Mouse (Mus musculus): ENCODE measurements around the gene Gm8220. TPM values are rescaled to one million over a fixed set of nuclear protein-coding genes. Genes with fewer than 3 reads are reported as not detected.
"Not testable (repeated sequence)": the region's sequence is repeated elsewhere in the genome, so short reads cannot be mapped to it uniquely, and the experiment has no call there.

The Gm8220 gene
- total and polyA plus RNA-seq, 3 experiments, result 0.37 TPM; not detected in 2

DNA sequence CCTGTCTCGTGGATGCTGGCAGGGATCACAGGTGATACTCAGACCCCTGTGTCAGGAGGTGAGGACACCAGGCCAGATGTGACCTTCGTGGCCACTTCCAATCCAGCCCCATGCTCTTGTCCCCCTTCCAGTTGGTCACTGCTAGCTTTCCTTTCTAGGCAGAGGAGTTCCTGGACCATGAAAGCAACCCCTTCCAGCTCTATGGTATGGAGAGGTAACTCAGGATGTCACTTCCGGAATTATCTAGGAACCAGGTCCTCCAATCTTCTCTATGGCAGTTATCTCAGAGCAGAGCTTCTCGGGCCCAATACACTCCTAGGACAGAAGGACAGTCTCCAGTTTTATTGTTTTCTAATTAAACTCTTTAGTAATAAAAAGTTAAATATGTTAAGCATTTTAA, 26.7 kb downstream of the Gm8220 start:
- H3K9me3 ChIP-seq (replicated peaks; ENCODE audit: low read length); H3K27ac ChIP-seq (ENCODE audit: insufficient read depth, low read depth); H3K4me2 ChIP-seq (ENCODE audit: insufficient read depth, low read depth, poor library complexity, severe bottlenecking); H3K36me3 ChIP-seq (replicated peaks in 1 of 2; ENCODE audit: control insufficient read depth in 1 of 2, insufficient read depth in 1 of 2, low read length in 1 of 2); H3K79me2 ChIP-seq (replicated peaks; ENCODE audit: control insufficient read depth, extremely low read depth, insufficient read depth, poor library complexity, severe bottlenecking); in situ Hi-C loops (cut with MboI; ENCODE audit: low pct_ligation_motif_present, low pct_unique_long_range_greater_than_20kb, low sequenced_read_pairs); H3K4me1 ChIP-seq (ENCODE audit: control insufficient read depth in 1 of 2, insufficient read depth in 2 of 2); H3K27me3 ChIP-seq (replicated peaks); dilution Hi-C loops (cut with MboI; ENCODE audit: extremely low pct_ligation_motif_present, extremely low pct_unique_long_range_greater_than_20kb, low sequenced_read_pairs): not testable (repeated sequence)
- TF ChIP-seq HCFC1 (IDR thresholded peaks at IDR 0.05; ENCODE audit: low read depth, low read length) (peak; percentile 67), ELF1 (IDR thresholded peaks at IDR 0.05; ENCODE audit: low read depth, low read length) (peak; percentile 73), POLR2A (IDR thresholded peaks at IDR 0.05; ENCODE audit: low read depth, low read length) (0 out of 2 replicates have a peak, but pooled peaks have one; percentile 25), TCF12 (IDR thresholded peaks at IDR 0.05; ENCODE audit: low read depth, low read length) (0 out of 2 replicates have a peak, but pooled peaks have one; percentile 11)
- Histone ChIP-seq H3K4me3 (replicated peaks in 1 of 3; ENCODE audit: low read depth in 2 of 3, low read length in 2 of 3, poor library complexity in 1 of 3) (peak overlapping the region; percentile 31 to 76 (median 51)), H3K9ac (ENCODE audit: insufficient read depth, low read depth) (peak overlapping the region; percentile 66; the same call in 1 of the 2 replicates)
- DNase-seq (ENCODE audit: extremely low read depth), result peak; percentile 43

DNA sequence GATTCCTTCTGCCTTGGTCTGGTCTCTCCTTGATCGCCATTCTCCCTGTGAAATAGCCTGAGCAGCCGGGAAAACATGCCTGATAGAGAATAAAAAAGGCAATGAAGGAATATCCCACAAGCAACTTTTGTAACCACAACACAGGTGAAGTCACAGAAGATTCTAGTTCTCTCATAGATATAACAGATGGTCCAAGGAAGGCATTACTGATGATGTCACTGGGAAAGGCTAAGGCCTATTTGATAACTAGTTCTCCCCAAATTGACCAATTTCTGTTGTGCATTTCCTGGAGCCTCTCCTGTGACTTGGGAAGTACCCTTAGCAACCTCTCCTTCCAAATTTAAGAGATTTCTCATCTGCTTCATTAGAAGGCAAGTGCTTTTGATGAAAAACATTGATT, 53.1 kb downstream of the Gm8220 start, which contains the start of gene Gm5930:
Gm5930 (minus strand) TSS at position 101 of the 400 bp plus-strand sequence.
- not testable (repeated sequence) for H3K27ac ChIP-seq (ENCODE audit: insufficient read depth, low read depth)

More for the DNA sequence above, 53.1 kb downstream of the Gm8220 start, which contains the start of gene Gm5930:
- H3K79me2 ChIP-seq (replicated peaks; ENCODE audit: control insufficient read depth, extremely low read depth, insufficient read depth, poor library complexity, severe bottlenecking); H3K9me3 ChIP-seq (replicated peaks; ENCODE audit: low read length); H3K36me3 ChIP-seq (replicated peaks in 1 of 2; ENCODE audit: control insufficient read depth in 1 of 2, insufficient read depth in 1 of 2, low read length in 1 of 2); H3K9ac ChIP-seq (ENCODE audit: insufficient read depth, low read depth); in situ Hi-C loops (cut with MboI; ENCODE audit: low pct_ligation_motif_present, low pct_unique_long_range_greater_than_20kb, low sequenced_read_pairs); H3K27me3 ChIP-seq (replicated peaks); DNase-seq (ENCODE audit: extremely low read depth); H3K4me2 ChIP-seq (ENCODE audit: insufficient read depth, low read depth, poor library complexity, severe bottlenecking); dilution Hi-C loops (cut with MboI; ENCODE audit: extremely low pct_ligation_motif_present, extremely low pct_unique_long_range_greater_than_20kb, low sequenced_read_pairs); H3K4me1 ChIP-seq (ENCODE audit: control insufficient read depth in 1 of 2, insufficient read depth in 2 of 2); H3K4me3 ChIP-seq (replicated peaks in 1 of 3; ENCODE audit: low read depth in 2 of 3, low read length in 2 of 3, poor library complexity in 1 of 3): not testable (repeated sequence)

Other genes starting within 250 kb of the Gm8220 start
- not detected in 2 replicates for gene Ear2, start 182.9 kb upstream of the Gm8220 start, total RNA-seq (2012; rRNA removed)
- not detected in 2 replicates for gene Ear2, start 182.9 kb upstream of the Gm8220 start, total RNA-seq (2014; rRNA removed)
- not detected in 2 replicates for gene Ear2, start 182.9 kb upstream of the Gm8220 start, polyA plus RNA-seq (2012; ENCODE audit: insufficient read length, low read depth)
- not detected in 2 replicates for gene Gm3327, start 161.7 kb upstream of the Gm8220 start, total RNA-seq (2012; rRNA removed)
- not detected in 2 replicates for gene Gm3327, start 161.7 kb upstream of the Gm8220 start, total RNA-seq (2014; rRNA removed)
- not detected in 2 replicates for gene Gm3327, start 161.7 kb upstream of the Gm8220 start, polyA plus RNA-seq (2012; ENCODE audit: insufficient read length, low read depth)
- not detected in 2 replicates for gene Gm8212, start 87.9 kb upstream of the Gm8220 start, total RNA-seq (2012; rRNA removed)
- gene Gm8212, start 87.9 kb upstream of the Gm8220 start, total RNA-seq (2014; rRNA removed), result not detected in 2 replicates
- not detected in 2 replicates for gene Gm8212, start 87.9 kb upstream of the Gm8220 start, polyA plus RNA-seq (2012; ENCODE audit: insufficient read length, low read depth)
- 0.30 and 0.38 TPM in 2 replicates for gene 4930503E14Rik, start 72.3 kb upstream of the Gm8220 start, total RNA-seq (2012; rRNA removed)
- 1.5 and 1.7 TPM in 2 replicates for gene 4930503E14Rik, start 72.3 kb upstream of the Gm8220 start, total RNA-seq (2014; rRNA removed)
- gene 4930503E14Rik, start 72.3 kb upstream of the Gm8220 start, polyA plus RNA-seq (2012; ENCODE audit: insufficient read length, low read depth), result 0.54 and 0.67 TPM in 2 replicates
- 2.1 and 2.8 TPM in 2 replicates for gene Gm5930, start 53.0 kb downstream of the Gm8220 start, total RNA-seq (2012; rRNA removed)
- 3.1 and 3.6 TPM in 2 replicates for gene Gm5930, start 53.0 kb downstream of the Gm8220 start, total RNA-seq (2014; rRNA removed)
- 1.3 TPM in 2 replicates for gene Gm5930, start 53.0 kb downstream of the Gm8220 start, polyA plus RNA-seq (2012; ENCODE audit: insufficient read length, low read depth)
- gene Gm8229, start 79.8 kb downstream of the Gm8220 start, total RNA-seq (2012; rRNA removed), result not detected in 2 replicates
- gene Gm8229, start 79.8 kb downstream of the Gm8220 start, total RNA-seq (2014; rRNA removed), result not detected in 2 replicates
- 0.33 TPM in 1 of 2 replicates, not detected in the other for gene Gm8229, start 79.8 kb downstream of the Gm8220 start, polyA plus RNA-seq (2012; ENCODE audit: insufficient read length, low read depth)
- not detected in 2 replicates for gene Gm3371, start 125.1 kb downstream of the Gm8220 start, total RNA-seq (2012; rRNA removed)
- 0.34 TPM in 1 of 2 replicates, not detected in the other for gene Gm3371, start 125.1 kb downstream of the Gm8220 start, total RNA-seq (2014; rRNA removed)
- not detected in 2 replicates for gene Gm3371, start 125.1 kb downstream of the Gm8220 start, polyA plus RNA-seq (2012; ENCODE audit: insufficient read length, low read depth)
- not detected in 2 replicates for gene Gm8232, start 148.1 kb downstream of the Gm8220 start, total RNA-seq (2012; rRNA removed)
- gene Gm8232, start 148.1 kb downstream of the Gm8220 start, total RNA-seq (2014; rRNA removed), result not detected in 2 replicates
- gene Gm8232, start 148.1 kb downstream of the Gm8220 start, polyA plus RNA-seq (2012; ENCODE audit: insufficient read length, low read depth), result not detected in 2 replicates
- gene BC061237, start 206.9 kb downstream of the Gm8220 start, total RNA-seq (2012; rRNA removed), result not detected in 2 replicates
- not detected in 2 replicates for gene BC061237, start 206.9 kb downstream of the Gm8220 start, total RNA-seq (2014; rRNA removed)
- gene BC061237, start 206.9 kb downstream of the Gm8220 start, polyA plus RNA-seq (2012; ENCODE audit: insufficient read length, low read depth), result not detected in 2 replicates
- not detected in 2 replicates for gene Gm17093, start 232.7 kb downstream of the Gm8220 start, total RNA-seq (2012; rRNA removed)
- not detected in 2 replicates for gene Gm17093, start 232.7 kb downstream of the Gm8220 start, total RNA-seq (2014; rRNA removed)
- not detected in 2 replicates for gene Gm17093, start 232.7 kb downstream of the Gm8220 start, polyA plus RNA-seq (2012; ENCODE audit: insufficient read length, low read depth)